Mouse (Mus musculus): ENCODE data around the gene Atp6ap1l.

DNA sequence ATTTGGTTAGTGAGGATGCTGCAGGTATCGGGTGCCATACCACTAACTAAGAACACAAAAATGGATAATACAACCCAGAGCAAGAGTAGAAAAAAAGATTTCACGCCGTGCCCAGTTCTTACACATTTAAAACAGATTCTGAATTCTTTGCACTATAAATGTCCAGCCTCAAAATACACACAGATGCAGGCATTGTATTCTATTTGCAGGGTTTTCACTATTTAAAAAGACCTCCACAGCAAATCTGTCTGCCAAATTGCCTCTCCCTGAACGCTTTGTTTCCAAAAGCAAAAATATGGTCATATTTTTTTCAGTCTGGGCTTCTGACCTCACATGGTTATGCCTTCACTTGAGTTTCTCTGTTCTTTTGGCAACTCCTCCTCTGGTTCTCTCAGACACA lies 10.3 kb downstream of the Atp6ap1l start:
- TF ChIP-seq CTCF (IDR thresholded peaks at IDR 0.05; ENCODE audit: borderline replicate concordance, insufficient read depth, low read length) (no peak), POLR2A (IDR thresholded peaks at IDR 0.05; ENCODE audit: low read depth, low read length) (no peak)

Measured in embryonic fibroblast, embryonic 13.5 days (primary cell).